Mouse (Mus musculus) frontal cortex, postnatal 25 days (tissue): ENCODE measurements around the gene Rplp0.

Experiments used
- DNase-seq, 2 experiments: peaks; one replicate each; pipeline ENCODE4 v3.0.0; 2022; ENCODE audit warnings: low spot score in 2 of 2

Gene Rplp0

DNA sequence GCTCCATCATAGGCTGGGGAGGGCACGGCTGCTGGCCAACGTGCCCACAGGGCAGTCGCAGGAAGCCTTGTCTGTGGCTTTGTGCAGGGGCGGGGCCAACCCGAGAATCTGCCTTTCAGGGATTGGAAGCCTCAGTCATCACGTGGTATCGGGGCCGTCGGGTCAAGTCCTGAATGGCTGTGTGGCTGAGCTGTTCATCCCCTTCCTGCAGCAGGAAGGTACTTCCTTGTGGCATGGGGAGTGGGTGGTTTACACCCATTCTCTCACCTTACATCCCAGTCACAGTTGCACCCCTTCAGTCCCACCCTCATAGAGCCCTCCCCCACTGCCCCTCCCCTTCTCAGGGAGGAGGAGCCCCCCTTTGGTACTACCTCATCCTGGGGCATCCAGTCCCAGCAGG lies 22.4 kb downstream of the Rplp0 start:
- no peak for DNase-seq

DNA sequence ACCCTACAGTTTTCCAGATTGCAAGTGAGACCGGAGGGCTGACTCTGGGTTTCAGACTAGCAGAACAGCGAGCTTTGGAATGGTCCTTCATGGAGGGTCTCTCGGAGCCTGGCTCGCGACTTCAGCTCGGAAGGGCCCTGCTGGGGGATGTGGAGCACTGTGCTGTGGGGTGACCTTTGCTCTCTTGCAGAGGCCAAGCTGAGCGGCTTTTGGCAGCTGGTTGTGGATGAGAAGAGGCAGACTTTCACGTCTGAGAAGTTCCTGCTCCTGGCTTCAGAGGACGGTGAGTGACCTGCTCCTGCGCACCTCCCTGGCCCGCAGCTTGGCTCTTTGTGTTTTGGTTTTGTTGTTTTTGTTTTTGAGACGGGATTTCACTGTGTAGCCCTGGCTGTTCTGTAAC lies 26.3 kb downstream of the Rplp0 start:
- no peak for DNase-seq

DNA sequence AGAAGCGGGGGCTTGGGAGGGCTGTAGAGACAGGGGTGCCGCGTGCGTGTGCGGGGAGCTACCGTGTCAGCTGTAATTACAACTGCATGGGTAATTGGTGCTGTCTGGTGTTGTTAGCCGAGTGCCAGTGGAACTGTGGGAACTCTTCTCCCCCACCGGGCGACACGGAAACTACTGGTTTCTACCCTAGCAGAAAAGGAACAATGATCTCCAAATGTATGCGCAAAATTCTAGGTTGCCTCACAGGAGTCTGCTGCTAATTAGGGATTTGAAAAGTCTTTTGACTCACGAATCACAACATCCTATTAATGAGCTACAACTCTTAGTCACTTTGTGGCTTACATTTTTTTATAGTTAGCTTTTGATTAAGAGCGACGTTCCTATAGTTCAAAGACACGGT lies 26.9 kb downstream of the Rplp0 start:
- no peak for DNase-seq

DNA sequence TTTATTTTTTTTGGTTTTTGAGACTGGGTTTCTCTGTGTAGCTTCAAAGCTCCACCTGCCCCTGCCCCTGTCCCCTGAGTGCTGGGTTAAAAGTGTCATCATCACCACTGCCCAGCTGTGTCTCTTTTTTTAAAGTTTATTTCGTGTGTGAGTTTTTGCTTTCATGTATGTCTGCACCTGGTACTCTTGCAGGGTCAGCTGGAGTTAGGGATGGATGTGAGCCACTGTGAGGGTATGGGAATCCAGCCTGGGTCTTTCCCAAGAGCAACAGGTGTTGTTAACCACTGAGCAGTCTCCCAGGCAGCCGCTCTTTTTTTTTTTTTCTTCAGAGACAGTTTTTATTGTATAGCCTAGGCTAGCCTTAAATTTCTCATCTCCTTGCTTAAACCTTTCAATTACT lies 27.5 kb downstream of the Rplp0 start:
- DNase-seq = no peak

DNA sequence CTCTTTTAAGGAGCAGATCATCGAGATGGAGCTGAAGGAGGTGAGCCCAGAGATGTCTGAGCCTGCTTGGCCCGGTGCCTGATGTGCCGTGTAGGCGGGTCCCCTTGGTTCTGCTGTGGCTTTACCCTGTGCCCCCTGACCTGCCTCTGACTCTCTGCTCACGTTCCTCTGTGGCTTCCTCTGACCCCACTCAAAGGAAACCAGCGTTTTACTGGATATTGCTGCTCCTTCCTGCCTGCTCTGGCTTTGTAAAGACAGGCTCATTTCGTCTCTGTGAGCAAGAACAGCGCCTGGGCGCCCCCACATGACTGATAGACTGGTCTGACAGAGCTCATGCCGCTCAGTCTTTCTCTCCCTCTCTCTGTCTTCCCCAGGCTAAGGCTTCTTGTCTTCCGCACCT lies 31.8 kb downstream of the Rplp0 start:
- no peak for DNase-seq

DNA sequence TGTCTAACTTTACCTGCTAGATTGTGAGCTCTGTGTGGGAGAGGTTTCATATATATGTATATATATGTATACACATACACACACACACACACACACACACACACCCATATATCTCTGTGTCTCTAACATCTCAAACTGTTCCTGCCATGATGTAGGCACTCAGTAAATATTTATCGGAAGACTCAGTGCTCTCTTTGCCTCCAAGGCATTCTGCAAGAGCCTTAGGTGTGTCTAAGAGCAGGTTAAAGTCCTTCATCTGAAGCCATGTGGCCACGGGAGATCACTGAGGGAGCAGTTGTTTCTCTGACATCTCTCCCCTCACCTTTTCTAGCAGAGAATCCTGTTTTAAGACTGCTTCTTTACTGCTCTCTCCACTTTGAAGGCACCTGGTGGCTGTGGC lies 32.2 kb downstream of the Rplp0 start:
- DNase-seq = no peak

DNA sequence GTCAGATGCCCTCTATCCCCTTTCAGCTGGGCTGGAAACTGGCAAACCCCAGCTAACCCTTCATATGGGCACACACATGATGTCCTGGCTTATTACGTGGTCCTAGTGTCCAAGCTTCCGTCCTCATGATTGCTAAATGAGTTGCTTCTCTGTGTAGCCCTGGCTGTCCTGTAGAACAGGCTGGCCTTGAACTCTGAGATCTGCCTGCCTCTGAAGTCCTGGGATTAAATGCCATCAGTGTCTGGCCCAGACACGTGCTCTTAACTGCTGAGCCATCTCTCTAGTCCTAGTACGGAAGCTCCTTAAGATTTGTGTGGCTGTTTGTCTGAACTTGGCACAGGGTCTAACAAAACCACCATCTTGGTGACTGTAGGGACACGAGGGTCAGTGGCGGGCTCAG lies 44.3 kb downstream of the Rplp0 start:
- no peak for DNase-seq

DNA sequence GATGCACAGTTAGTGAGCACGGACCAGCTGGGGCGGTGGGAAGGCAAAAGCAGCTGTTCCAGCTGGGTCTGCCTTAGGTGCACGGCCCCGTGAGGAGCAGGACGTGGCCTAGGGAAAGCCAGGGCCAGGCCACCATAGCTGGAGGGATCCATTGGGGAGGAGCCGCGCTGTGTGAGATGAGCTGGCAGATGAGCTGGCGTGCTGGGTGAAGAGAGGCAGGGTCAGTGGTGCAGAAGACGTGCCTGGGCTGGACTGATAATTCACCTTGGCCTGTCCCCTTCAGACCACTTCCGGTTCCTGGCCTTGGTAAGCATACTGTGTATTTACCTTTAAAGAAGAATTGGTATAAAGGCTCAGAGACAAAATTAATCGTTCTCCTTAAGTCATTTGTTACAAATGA lies 52.3 kb downstream of the Rplp0 start:
- no peak for DNase-seq
